Mouse (Mus musculus) hindbrain, embryonic 10.5 days (tissue): ENCODE measurements at regions not wholly inside any gene's neighbourhood (a gene's known extent, or its start where the extent isn't known, plus 50 kb on each side); places are given as distances from the start of the nearest gene placed in this dataset.

ENCODE experiments used
- DNase-seq: peaks from one replicate; pipeline ENCODE4 v3.0.0-alpha.2; 2017; ENCODE audit warnings: low spot score
- H3K27ac ChIP-seq: fragments of 300-500 bp; sonication (generic); 2 replicates; pipeline ENCODE4 v1.5.1; 2016; ENCODE audit warnings: mild to moderate bottlenecking, moderate library complexity
- H3K27me3 ChIP-seq: fragments of 300-500 bp; sonication (generic); 2 replicates; pipeline ENCODE4 v1.6.1; 2016; ENCODE audit warnings: mild to moderate bottlenecking; ENCODE audit not compliant: poor library complexity, insufficient read depth, severe bottlenecking
- H3K36me3 ChIP-seq: fragments of 300-500 bp; sonication (generic); 2 replicates; pipeline ENCODE4 v1.6.1; 2016; ENCODE audit warnings: mild to moderate bottlenecking, moderate library complexity
- H3K4me1 ChIP-seq: fragments of 300-500 bp; sonication (generic); replicated peaks from 2 replicates; pipeline ENCODE4 v1.6.1; 2016; ENCODE audit warnings: mild to moderate bottlenecking
- H3K4me3 ChIP-seq: fragments of 300-500 bp; sonication (generic); 2 replicates; pipeline ENCODE4 v1.5.1; 2016; ENCODE audit warnings: mild to moderate bottlenecking, moderate library complexity
- H3K9me3 ChIP-seq: fragments of 300-500 bp; sonication (generic); 2 replicates; pipeline ENCODE4 v1.6.1; 2016; ENCODE audit warnings: mild to moderate bottlenecking, moderate library complexity
- WGBS: fragments of 180-500 bp; shearing (Covaris S2); methylation state at CpG from one replicate; pipeline ENCODE4 v1.1.7; 2016; 5-methylcytosine and 5-hydroxymethylcytosine counted together

DNA sequence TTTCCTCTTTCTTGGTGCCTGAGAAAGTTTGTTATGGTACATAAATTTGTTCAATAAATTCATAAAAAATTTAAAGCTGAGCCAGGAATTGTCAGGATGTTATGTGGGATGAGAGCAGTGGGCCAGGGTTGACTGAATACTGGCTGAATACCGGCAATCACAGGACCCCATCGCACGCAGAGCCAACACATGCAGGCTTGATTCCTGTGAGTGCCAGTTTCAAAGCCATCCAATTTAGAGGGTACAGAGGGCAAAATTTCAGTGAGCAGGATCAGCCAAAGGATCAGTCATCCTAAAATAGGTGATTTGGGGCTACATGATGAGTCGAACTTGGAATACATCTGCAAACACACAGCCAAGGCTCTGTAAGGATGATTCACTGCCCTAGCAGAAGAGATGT, 583.6 kb upstream of the Nectin3 start:
- no peak for DNase-seq
- no peaks in the 10 kb centered on the region for H3K4me1 ChIP-seq
- H3K36me3 ChIP-seq: no peaks in the 10 kb centered on the region
- H3K27me3 ChIP-seq: no peaks in the 10 kb centered on the region
- H3K27ac ChIP-seq: no peak overlapping the region
- no peaks in the 10 kb centered on the region for H3K9me3 ChIP-seq
- 94% methylated on average over 4 of the region's 4 CpGs for WGBS
- no peak overlapping the region for H3K4me3 ChIP-seq

DNA sequence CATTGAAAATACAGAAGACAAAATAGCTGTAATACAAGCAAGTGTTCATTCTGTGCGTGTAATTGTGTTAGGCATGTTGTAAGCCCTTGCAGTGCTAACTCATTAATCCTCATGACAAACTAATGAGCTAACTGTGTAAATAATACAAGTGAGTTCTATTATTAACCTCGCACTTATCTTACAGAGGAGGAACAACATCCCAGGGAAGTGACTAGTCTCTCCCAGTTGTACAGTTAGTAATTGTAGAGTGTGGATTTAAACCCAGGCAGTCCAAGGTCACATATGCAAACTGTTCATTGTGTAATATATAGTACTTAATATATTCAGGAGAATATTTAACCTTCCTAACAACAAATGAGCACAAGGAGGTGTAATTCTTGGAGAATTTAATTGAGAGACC, 582.0 kb upstream of the Nectin3 start:
- no peak for DNase-seq
- 87% methylated on average over 2 of the region's 2 CpGs for WGBS
- no peak overlapping the region for H3K27ac ChIP-seq
- H3K36me3 ChIP-seq: no peaks in the 10 kb centered on the region
- H3K4me3 ChIP-seq: no peak overlapping the region
- no peaks in the 10 kb centered on the region for H3K9me3 ChIP-seq
- no peaks in the 10 kb centered on the region for H3K4me1 ChIP-seq
- H3K27me3 ChIP-seq: no peaks in the 10 kb centered on the region

DNA sequence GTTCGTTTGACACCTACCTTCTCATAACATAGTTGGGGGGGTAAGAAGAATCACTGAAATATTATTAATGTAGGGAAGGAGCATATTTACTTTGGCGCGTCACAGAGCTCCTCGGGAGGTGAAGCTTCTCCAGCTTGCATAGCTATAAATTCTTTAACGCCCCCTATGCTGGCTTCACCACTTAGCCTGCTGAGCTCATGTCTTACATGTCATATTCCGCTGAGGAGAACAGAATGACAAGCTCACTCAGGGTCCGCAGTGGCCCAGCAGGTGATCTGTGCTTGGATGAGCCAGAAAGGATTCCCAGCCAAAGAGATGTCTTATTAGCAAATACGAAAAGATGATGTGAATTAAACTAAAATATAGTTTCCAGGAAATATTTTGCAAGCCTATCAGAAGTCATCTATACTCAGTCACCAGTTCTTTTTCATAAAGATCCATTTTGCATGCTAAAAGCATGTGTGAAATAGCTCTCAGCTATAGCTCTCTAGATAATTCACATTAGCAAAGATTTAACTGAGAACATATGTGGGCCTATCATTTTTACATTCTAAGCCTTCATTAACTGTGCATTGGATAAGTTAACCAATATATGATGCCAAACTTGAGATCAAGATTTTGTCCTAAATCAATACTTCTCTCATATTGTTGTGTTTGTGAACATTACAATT, 561.1 kb upstream of the Nectin3 start:
- Histone ChIP-seq H3K4me3 (no peak overlapping the region), H3K36me3 (no peaks in the 10 kb centered on the region), H3K4me1 (no peaks in the 10 kb centered on the region), H3K27me3 (no peaks in the 10 kb centered on the region), H3K9me3 (no peaks in the 10 kb centered on the region), H3K27ac (no peak overlapping the region)
- DNase-seq: no peak
- 69% methylated on average over 8 of the region's 8 CpGs for WGBS

DNA sequence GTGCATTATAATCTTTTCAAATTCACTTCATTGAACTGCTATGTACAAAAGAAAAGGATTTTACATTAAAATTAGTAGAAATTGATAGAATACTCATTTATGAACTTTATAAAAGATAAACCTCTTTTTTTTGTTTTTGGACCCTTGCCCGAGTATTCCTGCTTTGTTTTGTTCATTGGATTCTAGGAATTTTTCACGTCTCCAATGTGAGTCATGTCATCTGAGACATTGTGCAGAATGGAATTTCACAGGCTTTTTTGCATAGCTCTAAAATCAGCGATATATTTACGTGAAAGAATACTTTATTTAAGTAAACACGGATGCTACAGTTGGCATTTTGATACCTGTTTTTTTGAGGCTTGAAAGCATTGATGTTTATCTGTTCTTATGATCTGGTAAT, 560.5 kb upstream of the Nectin3 start:
- H3K36me3 ChIP-seq: no peaks in the 10 kb centered on the region
- no peaks in the 10 kb centered on the region for H3K4me1 ChIP-seq
- no peak for DNase-seq

DNA sequence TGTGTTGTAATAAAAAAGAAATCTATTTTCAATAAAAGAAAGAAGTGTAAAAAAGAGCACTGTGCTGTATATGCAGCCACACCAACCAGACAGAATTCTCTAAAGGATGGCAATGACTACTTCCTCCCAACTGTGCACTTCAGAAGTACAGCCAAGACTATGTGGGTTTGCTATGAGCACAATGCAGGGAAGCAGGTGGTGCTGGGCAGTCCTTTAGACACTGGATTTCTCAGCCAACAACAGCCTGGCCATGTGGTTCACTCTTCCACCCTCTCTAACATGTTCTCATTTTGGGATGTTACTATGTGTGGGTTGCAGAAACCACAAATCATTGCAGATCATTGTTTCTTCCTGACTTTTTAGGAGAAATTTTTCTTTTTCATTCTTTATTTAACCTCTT, 527.6 kb upstream of the Nectin3 start:
- no peaks in the 10 kb centered on the region for H3K4me1 ChIP-seq
- no peak overlapping the region for H3K4me3 ChIP-seq
- H3K9me3 ChIP-seq: no peaks in the 10 kb centered on the region
- DNase-seq: no peak
- H3K27me3 ChIP-seq: no peaks in the 10 kb centered on the region
- H3K27ac ChIP-seq: no peak overlapping the region
- H3K36me3 ChIP-seq: no peaks in the 10 kb centered on the region

More for the DNA sequence above, 560.5 kb upstream of the Nectin3 start:
- Histone ChIP-seq H3K27me3 (no peaks in the 10 kb centered on the region), H3K27ac (no peak overlapping the region), H3K4me3 (no peak overlapping the region), H3K9me3 (no peaks in the 10 kb centered on the region)
- 87% methylated on average over 5 of the region's 5 CpGs for WGBS

DNA sequence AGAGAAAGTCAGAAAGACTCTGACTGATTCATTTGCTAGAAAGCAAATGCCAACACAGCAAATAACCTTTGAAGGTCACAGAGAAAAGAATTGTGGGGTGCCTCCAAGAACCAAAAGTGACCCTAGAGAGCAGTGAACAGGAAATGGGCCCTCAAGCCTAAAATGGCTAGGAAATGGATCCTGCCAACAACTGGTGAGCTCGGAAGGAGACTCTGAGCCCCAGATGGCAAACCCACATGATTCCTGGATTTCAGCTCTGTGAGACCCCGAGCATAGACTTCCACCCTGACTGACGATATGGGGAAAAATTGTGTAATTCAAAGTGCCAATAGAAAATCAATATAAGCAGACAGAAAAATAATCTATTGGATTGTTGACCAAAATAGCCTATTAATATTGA, 519.2 kb upstream of the Nectin3 start:
- no peaks in the 10 kb centered on the region for H3K36me3 ChIP-seq
- H3K9me3 ChIP-seq: no peaks in the 10 kb centered on the region
- 80% methylated on average over 3 of the region's 3 CpGs for WGBS
- H3K27me3 ChIP-seq: no peaks in the 10 kb centered on the region
- H3K4me3 ChIP-seq: no peak overlapping the region
- no peak for DNase-seq
- H3K27ac ChIP-seq: no peak overlapping the region
- no peaks in the 10 kb centered on the region for H3K4me1 ChIP-seq

DNA sequence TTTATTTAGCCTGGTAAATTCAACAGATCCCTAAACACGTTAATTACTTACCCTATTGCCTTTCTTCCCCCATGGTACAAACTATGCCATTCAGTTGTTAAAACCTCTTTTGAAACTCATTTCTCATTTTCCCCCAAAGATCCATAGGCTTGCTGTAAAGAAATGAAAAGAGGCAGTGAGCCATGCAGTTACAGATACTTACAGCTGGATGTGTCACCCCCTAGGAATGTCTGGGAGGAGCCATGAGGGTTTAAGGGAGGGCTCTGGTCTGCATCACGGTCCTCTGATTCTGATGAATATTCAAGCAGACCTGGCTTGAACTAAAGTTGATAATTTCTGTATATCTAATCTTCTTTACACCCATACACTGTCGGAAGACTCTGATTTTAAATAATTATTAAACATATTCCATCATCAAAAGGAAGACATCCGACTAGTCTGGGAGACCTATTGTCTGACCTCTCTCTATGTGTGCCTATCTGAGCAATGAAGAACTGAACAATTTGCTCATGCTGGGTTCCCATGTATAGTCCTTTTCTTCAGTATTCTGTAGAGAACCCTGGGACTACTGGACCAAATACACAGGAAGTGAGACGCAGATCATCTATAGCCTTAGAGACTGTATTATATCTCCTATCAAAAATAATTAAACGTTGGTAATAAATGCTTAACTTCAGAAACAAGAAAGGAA, 484.7 kb upstream of the Nectin3 start:
- H3K27ac ChIP-seq: no peak overlapping the region
- H3K9me3 ChIP-seq: no peaks in the 10 kb centered on the region
- no peak for DNase-seq
- 61% methylated on average over 6 of the region's 6 CpGs for WGBS
- no peaks in the 10 kb centered on the region for H3K27me3 ChIP-seq
- no peaks in the 10 kb centered on the region for H3K36me3 ChIP-seq
- peaks cover 9% of the 10 kb centered on the region; the same call in 1 of the 2 replicates for H3K4me1 ChIP-seq
- H3K4me3 ChIP-seq: no peak overlapping the region

DNA sequence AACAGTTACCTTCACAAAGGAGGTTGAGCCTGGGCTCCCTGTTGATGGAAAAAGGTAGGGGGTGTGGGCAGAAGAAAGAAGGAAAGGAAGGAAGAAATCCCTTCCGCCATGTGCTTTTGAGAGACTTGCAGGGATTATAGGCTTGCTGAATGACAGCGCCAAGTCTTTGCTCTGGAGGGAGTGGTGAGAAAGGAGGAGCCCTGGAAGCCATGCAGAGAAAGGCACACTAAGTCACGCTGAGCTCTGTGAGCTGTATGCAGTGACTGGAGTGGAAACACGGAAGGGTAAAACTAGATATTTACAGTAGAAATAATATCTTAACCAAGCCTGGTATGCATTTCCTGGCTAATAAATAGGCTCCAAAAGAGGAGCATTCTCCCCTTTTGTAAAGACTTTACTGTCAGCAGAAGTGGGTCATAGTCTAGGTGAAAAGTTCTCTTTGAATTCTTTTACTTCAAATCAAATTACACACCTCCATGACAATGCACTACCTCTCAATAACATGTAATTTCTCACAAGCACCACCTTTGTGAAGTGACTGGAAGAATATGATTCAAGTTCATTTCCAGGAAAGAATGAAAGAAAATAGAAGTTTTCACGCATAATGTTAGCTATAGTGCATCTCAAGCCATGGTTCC, 484.1 kb upstream of the Nectin3 start:
- Histone ChIP-seq H3K27ac (no peak overlapping the region), H3K36me3 (no peaks in the 10 kb centered on the region), H3K4me1 (peaks cover 9% of the 10 kb centered on the region; the same call in 1 of the 2 replicates), H3K9me3 (no peaks in the 10 kb centered on the region), H3K27me3 (no peaks in the 10 kb centered on the region), H3K4me3 (no peak overlapping the region)
- DNase-seq: no peak
- 64% methylated on average over 5 of the region's 5 CpGs for WGBS

DNA sequence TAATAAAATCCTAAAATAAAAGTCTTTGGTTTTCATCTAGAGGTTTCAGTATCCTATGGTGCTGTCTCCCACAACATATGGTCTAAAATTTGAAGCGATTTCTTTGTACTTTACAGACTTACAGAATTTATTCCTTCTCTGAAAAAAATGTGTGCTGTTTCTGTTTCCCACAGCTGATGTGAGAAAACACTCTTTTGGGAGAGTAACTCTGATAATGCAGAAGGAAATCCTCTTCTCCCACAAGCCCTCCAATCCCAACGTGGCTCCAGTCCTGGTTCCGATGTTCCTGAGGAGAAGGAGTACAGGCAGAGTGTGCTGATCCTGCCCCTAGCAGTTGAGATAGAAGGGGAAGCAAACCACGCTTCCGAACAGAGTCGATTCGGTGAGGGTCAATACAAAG, 467.4 kb upstream of the Nectin3 start:
- WGBS: 92% methylated on average over 7 of the region's 7 CpGs

DNA sequence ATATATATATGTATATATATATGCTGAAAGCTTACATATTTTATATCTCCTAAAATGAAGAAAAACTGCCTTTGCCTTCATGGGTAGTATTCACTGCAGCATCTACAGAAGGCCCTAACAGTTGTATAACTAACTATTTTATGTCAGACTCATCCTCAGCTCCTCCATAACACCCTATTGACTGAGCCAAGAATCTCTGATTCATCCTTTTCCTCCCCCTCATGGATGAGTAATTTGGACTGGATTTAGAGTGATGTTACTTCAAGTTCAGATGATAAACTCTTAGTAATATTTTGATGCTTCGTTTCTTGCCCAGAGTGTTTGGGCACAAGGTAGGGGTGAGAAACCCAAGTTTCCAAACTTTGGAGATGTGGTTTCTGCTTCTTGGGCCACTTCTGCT, 458.7 kb upstream of the Nectin3 start:
- WGBS: 87% methylated on average over 1 of the region's 1 CpGs
- H3K27me3 ChIP-seq: no peaks in the 10 kb centered on the region
- no peaks in the 10 kb centered on the region for H3K4me1 ChIP-seq
- H3K4me3 ChIP-seq: no peak overlapping the region
- H3K36me3 ChIP-seq: no peaks in the 10 kb centered on the region
- no peaks in the 10 kb centered on the region for H3K9me3 ChIP-seq
- no peak for DNase-seq
- no peak overlapping the region for H3K27ac ChIP-seq

More for the DNA sequence above, 467.4 kb upstream of the Nectin3 start:
- Histone ChIP-seq H3K9me3 (no peaks in the 10 kb centered on the region), H3K4me3 (no peak overlapping the region), H3K36me3 (no peaks in the 10 kb centered on the region), H3K27me3 (no peaks in the 10 kb centered on the region), H3K27ac (no peak overlapping the region), H3K4me1 (no peaks in the 10 kb centered on the region)
- no peak for DNase-seq

DNA sequence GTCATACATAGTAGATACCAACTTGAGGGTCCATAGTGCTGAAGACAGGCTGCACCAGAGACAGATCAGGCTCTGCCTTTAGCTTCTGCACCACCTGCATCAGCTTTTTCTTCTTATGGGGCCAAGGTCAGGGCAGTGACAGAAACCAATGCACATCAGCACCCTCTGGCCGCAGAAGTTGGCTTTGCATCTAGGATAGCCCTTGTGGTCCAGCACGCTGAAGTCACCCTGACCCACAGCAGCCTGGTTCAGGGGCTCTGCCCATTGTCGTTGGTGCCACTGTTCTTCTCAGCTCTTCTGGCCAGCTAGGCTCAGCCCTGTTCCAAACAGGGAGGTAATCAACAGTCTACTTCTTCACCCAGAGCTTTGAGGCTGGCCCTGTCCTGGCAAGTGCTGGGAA, 427.7 kb upstream of the Nectin3 start:
- no peaks in the 10 kb centered on the region for H3K4me1 ChIP-seq
- no peaks in the 10 kb centered on the region for H3K36me3 ChIP-seq
- H3K9me3 ChIP-seq: no peaks in the 10 kb centered on the region
- no peak overlapping the region for H3K4me3 ChIP-seq
- H3K27me3 ChIP-seq: no peaks in the 10 kb centered on the region
- no peak overlapping the region for H3K27ac ChIP-seq
- peak; percentile 10 for DNase-seq
- WGBS: 73% methylated on average over 3 of the region's 3 CpGs

DNA sequence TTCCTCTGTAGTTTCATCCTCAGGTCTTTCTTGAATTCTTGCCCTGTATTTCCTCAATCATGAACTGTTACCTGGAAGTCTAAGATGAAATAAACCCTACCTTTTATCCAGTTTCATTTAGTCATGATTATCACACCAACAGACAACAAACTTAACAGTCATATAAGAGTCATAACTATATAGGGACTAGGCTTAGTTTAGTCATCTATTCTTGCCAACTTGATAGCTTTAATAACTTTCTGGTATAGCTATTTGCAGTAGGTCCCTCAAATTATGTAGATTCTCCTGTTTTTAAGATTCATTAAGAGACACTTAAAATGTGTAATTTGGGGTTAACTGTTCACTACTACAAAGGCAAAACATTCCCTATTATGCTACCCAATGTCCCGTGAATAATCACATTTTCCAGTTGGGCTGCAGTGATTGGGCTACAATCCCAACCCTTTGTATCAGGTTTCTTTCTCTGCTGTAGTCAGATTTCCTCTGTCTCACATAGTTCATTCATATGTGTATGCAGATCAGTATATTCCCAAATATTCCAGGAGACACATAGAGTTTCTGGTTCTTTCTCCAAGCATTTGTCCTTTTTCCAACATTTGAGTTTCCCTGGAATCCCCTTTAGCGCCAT, 396.4 kb upstream of the Nectin3 start:
- H3K27ac ChIP-seq: no peak overlapping the region
- no peak for DNase-seq
- no peaks in the 10 kb centered on the region for H3K27me3 ChIP-seq
- WGBS: 61% methylated on average over 2 of the region's 2 CpGs
- H3K4me1 ChIP-seq: peaks cover 3% of the 10 kb centered on the region; the same call in 1 of the 2 replicates
- no peaks in the 10 kb centered on the region for H3K36me3 ChIP-seq
- H3K4me3 ChIP-seq: no peak overlapping the region
- no peaks in the 10 kb centered on the region for H3K9me3 ChIP-seq

DNA sequence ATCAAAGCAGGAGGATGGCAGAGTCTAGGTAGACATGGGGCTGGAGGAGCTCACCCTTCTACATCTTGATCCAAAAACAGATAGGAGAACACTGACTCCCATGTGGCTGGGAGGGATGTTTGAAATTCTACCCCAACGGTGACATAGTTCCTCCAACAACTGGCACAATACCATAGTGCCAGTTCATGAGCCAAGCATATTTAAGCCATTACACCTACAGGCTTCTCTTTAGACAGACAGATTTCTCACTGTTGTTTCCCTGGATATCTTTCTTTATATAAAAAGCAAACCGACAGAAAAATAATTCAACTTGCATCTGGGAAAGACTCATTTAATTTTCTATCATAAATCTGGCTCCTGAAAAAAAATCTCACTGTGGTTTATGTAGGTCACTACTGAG, 380.4 kb upstream of the Nectin3 start:
- 92% methylated on average over 2 of the region's 2 CpGs for WGBS
- no peak overlapping the region for H3K27ac ChIP-seq
- H3K9me3 ChIP-seq: no peaks in the 10 kb centered on the region
- H3K4me1 ChIP-seq: no peaks in the 10 kb centered on the region
- H3K36me3 ChIP-seq: no peaks in the 10 kb centered on the region
- no peak overlapping the region for H3K4me3 ChIP-seq
- no peak for DNase-seq
- H3K27me3 ChIP-seq: no peaks in the 10 kb centered on the region
